Mouse (Mus musculus) leukemia stem cell, adult 10-12 weeks (primary cell): ENCODE measurements around the gene Slc10a3. TPM values are rescaled to one million over a fixed set of nuclear protein-coding genes. Genes with fewer than 3 reads are reported as not detected.

Source experiments
- polyA plus RNA-seq: library from polyadenylated mRNA; stranded (reverse); fragments of >175 nt; gene quantifications from 2 replicates; pipeline ENCODE4 v1.2.3, GENCODE M21; 2012; ENCODE audit warnings: low replicate concordance

Gene Slc10a3
- polyA plus RNA-seq: 1.8 and 3.0 TPM in 2 replicates

GRCm38 (mm10) chrX:74372888-74373549 is at the start of gene Slc10a3, which contains the start of gene Ubl4a:
Gene Slc10a3, minus strand, starts transcription at chrX:74373349.
Gene Ubl4a, minus strand, starts transcription at chrX:74373218.

GRCm38 (mm10) chrX:74392535-74393443 is 19.6 kb upstream of the Slc10a3 start, which contains the start of the genes Fam3a and Ikbkg:
Gene Fam3a, minus strand, starts transcription at chrX:74393272.
Gene Ikbkg, plus strand, starts transcription at chrX:74393290.

GRCm38 (mm10) chrX:74353467-74353770 is 19.7 kb downstream of the Slc10a3 start, which contains the start of gene Lage3:
Gene Lage3, minus strand, starts transcription at chrX:74353618.

GRCm38 (mm10) chrX:74328725-74329161 is 44.4 kb downstream of the Slc10a3 start, which contains the start of gene Plxna3:
Gene Plxna3, plus strand, starts transcription at chrX:74329066.

Other genes with a start within 250 kb of the Slc10a3 start
- not detected in 2 replicates for gene Opn1mw, start 245.9 kb downstream of the Slc10a3 start, polyA plus RNA-seq
- gene Mecp2, start 238.0 kb downstream of the Slc10a3 start, polyA plus RNA-seq: 27.3 and 47.4 TPM in 2 replicates
- not detected in 2 replicates for gene Tex28, start 205.5 kb downstream of the Slc10a3 start, polyA plus RNA-seq
- gene Tktl1, start 196.1 kb downstream of the Slc10a3 start, polyA plus RNA-seq: not detected in 2 replicates
- gene Flna, start 123.5 kb downstream of the Slc10a3 start, polyA plus RNA-seq: 42.2 and 77.0 TPM in 2 replicates
- gene Emd, start 118.7 kb downstream of the Slc10a3 start, polyA plus RNA-seq: 14.2 and 47.5 TPM in 2 replicates
- gene Rpl10, start 102.5 kb downstream of the Slc10a3 start, polyA plus RNA-seq: 109 and 533 TPM in 2 replicates
- gene Taz, start 91.4 kb downstream of the Slc10a3 start, polyA plus RNA-seq: 33.1 and 36.6 TPM in 2 replicates
- 0.18 and 1.0 TPM in 2 replicates for gene Dnase1l1, start 91.0 kb downstream of the Slc10a3 start, polyA plus RNA-seq
- gene Atp6ap1, start 76.3 kb downstream of the Slc10a3 start, polyA plus RNA-seq: 16.9 and 43.6 TPM in 2 replicates
- 29.7 and 52.2 TPM in 2 replicates for gene Gdi1, start 68.4 kb downstream of the Slc10a3 start, polyA plus RNA-seq
- gene Fam50a, start 60.3 kb downstream of the Slc10a3 start, polyA plus RNA-seq: 8.0 and 12.8 TPM in 2 replicates
- gene Plxna3, start 44.3 kb downstream of the Slc10a3 start, polyA plus RNA-seq: 6.0 and 6.2 TPM in 2 replicates
- gene Lage3, start 19.7 kb downstream of the Slc10a3 start, polyA plus RNA-seq: 5.2 and 5.7 TPM in 2 replicates
- gene Ubl4a, start 131 bp downstream of the Slc10a3 start, polyA plus RNA-seq: 12.5 and 13.6 TPM in 2 replicates
- gene Fam3a, start 19.9 kb upstream of the Slc10a3 start, polyA plus RNA-seq: 3.6 and 6.3 TPM in 2 replicates
- gene Ikbkg, start 19.9 kb upstream of the Slc10a3 start, polyA plus RNA-seq: 8.5 and 10.8 TPM in 2 replicates
- 6.0 and 14.2 TPM in 2 replicates for gene G6pdx, start 55.8 kb upstream of the Slc10a3 start, polyA plus RNA-seq
- gene Gm6880, start 108.0 kb upstream of the Slc10a3 start, polyA plus RNA-seq: not detected in 2 replicates
- gene Olfr1326-ps1, start 201.5 kb upstream of the Slc10a3 start, polyA plus RNA-seq: not detected in 2 replicates
- gene Olfr1325, start 219.3 kb upstream of the Slc10a3 start, polyA plus RNA-seq: not detected in 2 replicates